Mouse (Mus musculus) lung, postnatal 10 days (tissue): ENCODE data around the gene Dnaja4.
A peak's percentile ranks its signal among the peaks of the same experiment; 100 is the strongest.
"Not testable (repeated sequence)": the region's sequence is repeated elsewhere in the genome, so short reads cannot be mapped to it uniquely, and the experiment has no call there.

Source experiments
- DNase-seq: peaks from one replicate; pipeline ENCODE4 v3.0.0; 2021

Dnaja4 gene

GRCm38 (mm10) chr9:54698318-54699086 lies at the start of gene Dnaja4:
Gene Dnaja4, plus strand, starts transcription at chr9:54698873.
- DNase-seq: peak; percentile 27

GRCm38 (mm10) chr9:54649360-54649759 lies 49.3 kb upstream of the Dnaja4 start:
- no peak for DNase-seq

GRCm38 (mm10) chr9:54652778-54653177 lies 45.9 kb upstream of the Dnaja4 start:
- no peak for DNase-seq

- DNase-seq: no peak
Observed at GRCm38 (mm10) chr9:54655846-54656245, 42.8 kb upstream of the Dnaja4 start.

- no peak for DNase-seq
Observed at GRCm38 (mm10) chr9:54656402-54656801, 42.3 kb upstream of the Dnaja4 start.

- DNase-seq: no peak
Observed at GRCm38 (mm10) chr9:54658773-54659172, 39.9 kb upstream of the Dnaja4 start.

GRCm38 (mm10) chr9:54661605-54662377 lies 36.9 kb upstream of the Dnaja4 start, which contains the start of gene Acsbg1:
Gene Acsbg1, minus strand, starts transcription at chr9:54661870.
- DNase-seq: no peak

GRCm38 (mm10) chr9:54664358-54664757 lies 34.3 kb upstream of the Dnaja4 start:
- DNase-seq: peak; percentile 14

GRCm38 (mm10) chr9:54666116-54666515 lies 32.6 kb upstream of the Dnaja4 start:
- DNase-seq: no peak

GRCm38 (mm10) chr9:54668455-54668854 lies 30.2 kb upstream of the Dnaja4 start:
- no peak for DNase-seq

- no peak for DNase-seq
Observed at GRCm38 (mm10) chr9:54671962-54672361, 26.7 kb upstream of the Dnaja4 start.

- peak; percentile 68 for DNase-seq
Observed at GRCm38 (mm10) chr9:54673887-54674286, 24.8 kb upstream of the Dnaja4 start.

GRCm38 (mm10) chr9:54676531-54676986 lies 22.1 kb upstream of the Dnaja4 start:
- peak; percentile 80 for DNase-seq

GRCm38 (mm10) chr9:54682846-54683245 lies 15.8 kb upstream of the Dnaja4 start:
- DNase-seq: peak; percentile 41

GRCm38 (mm10) chr9:54683814-54684605 lies 14.7 kb upstream of the Dnaja4 start:
- DNase-seq: no peak

GRCm38 (mm10) chr9:54687246-54688236 lies 11.1 kb upstream of the Dnaja4 start:
- no peak for DNase-seq

- no peak for DNase-seq
Observed at GRCm38 (mm10) chr9:54689446-54689845, 9.2 kb upstream of the Dnaja4 start.

- not testable (repeated sequence) for DNase-seq
Observed at GRCm38 (mm10) chr9:54690697-54691096, 8.0 kb upstream of the Dnaja4 start.

GRCm38 (mm10) chr9:54691241-54691805 lies 7.3 kb upstream of the Dnaja4 start:
- not testable (repeated sequence) for DNase-seq

GRCm38 (mm10) chr9:54699087-54699344 lies 343 bp downstream of the Dnaja4 start:
- DNase-seq: no peak

GRCm38 (mm10) chr9:54699345-54700173 lies 886 bp downstream of the Dnaja4 start:
- peak; percentile 86 for DNase-seq
